Mouse (Mus musculus) lung, adult 2 months (tissue): Measurements from ENCODE around the gene Pate4.

Experiments used
- CTCF ChIP-seq: fragments of 200-500 bp; IDR thresholded peaks from 2 replicates; pipeline ENCODE4 v1.5.1; 2011; ENCODE audit warnings: mild to moderate bottlenecking, low read length, control low read depth; ENCODE audit not compliant: insufficient read depth
- POLR2A ChIP-seq: fragments of 200-500 bp; IDR thresholded peaks from 2 replicates; pipeline ENCODE4 v1.6.1; 2011; ENCODE audit warnings: low read depth, mild to moderate bottlenecking, control low read depth, low read length, borderline replicate concordance; ENCODE audit errors: extremely low read depth

DNA sequence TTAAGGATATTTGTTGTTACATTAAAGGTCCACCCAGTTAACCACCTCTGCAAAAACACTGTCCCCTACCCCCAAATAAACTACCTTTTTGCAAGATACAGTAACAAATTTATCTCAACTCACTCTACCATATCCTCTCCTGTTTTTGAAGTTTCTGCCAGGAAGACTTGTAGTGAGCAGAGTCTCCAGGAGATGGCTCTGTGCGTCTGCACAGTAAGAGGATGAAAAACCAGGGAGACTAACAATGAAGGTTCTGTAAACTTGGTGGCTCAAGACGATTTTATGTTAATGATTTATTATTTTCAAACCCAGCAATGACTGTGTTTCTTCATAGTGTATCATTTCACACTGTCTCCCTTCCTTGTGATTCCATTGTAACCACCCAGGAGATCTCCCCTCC lies 18.8 kb downstream of the Pate4 start:
- TF ChIP-seq CTCF (no peak), POLR2A (no peak)
